Mouse (Mus musculus) midbrain, embryonic 15.5 days (tissue): Measurements from ENCODE around the gene Mrpl19. TPM values are rescaled to one million over a fixed set of nuclear protein-coding genes. Genes with fewer than 3 reads are reported as not detected.

ENCODE experiments used
- ATAC-seq: fragments of 200-750 bp; cut with Nextera tagmentation; replicated peaks from 2 replicates; pipeline ENCODE4 v1.8.0; 2017; ENCODE audit warnings: moderate TSS enrichment
- H3K27ac ChIP-seq: fragments of 300-500 bp; sonication (generic); 2 replicates; pipeline ENCODE4 v1.5.1; 2015; ENCODE audit warnings: mild to moderate bottlenecking, inconsistent platforms
- H3K27me3 ChIP-seq: fragments of 300-500 bp; sonication (generic); replicated peaks from 2 replicates; pipeline ENCODE4 v1.6.1; 2015; ENCODE audit warnings: inconsistent platforms
- H3K36me3 ChIP-seq: fragments of 300-500 bp; sonication (generic); replicated peaks from 2 replicates; pipeline ENCODE4 v1.6.1; 2015; ENCODE audit warnings: inconsistent platforms
- H3K4me1 ChIP-seq: fragments of 300-500 bp; sonication (generic); 2 replicates; pipeline ENCODE4 v1.6.1; 2015; ENCODE audit warnings: inconsistent platforms
- H3K4me2 ChIP-seq: fragments of 300-500 bp; sonication (generic); 2 replicates; pipeline ENCODE4 v1.6.1; 2015; ENCODE audit warnings: inconsistent platforms, mild to moderate bottlenecking, moderate library complexity
- H3K4me3 ChIP-seq: fragments of 300-500 bp; sonication (generic); 2 replicates; pipeline ENCODE4 v1.5.1; 2015; ENCODE audit warnings: mild to moderate bottlenecking, inconsistent platforms
- H3K9ac ChIP-seq: fragments of 300-500 bp; sonication (generic); 2 replicates; pipeline ENCODE4 v1.6.1; 2015; ENCODE audit warnings: mild to moderate bottlenecking, inconsistent platforms
- H3K9me3 ChIP-seq: fragments of 300-500 bp; sonication (generic); 2 replicates; pipeline ENCODE4 v1.6.1; 2016; ENCODE audit warnings: inconsistent platforms
- WGBS: fragments of 180-500 bp; shearing (Covaris S2); methylation state at CpG from one replicate; pipeline ENCODE4 v1.1.7; 2015; ENCODE audit warnings: mixed read lengths; 5-methylcytosine and 5-hydroxymethylcytosine counted together
- polyA plus RNA-seq: library from polyadenylated mRNA; unstranded; fragments of >200 nt; fragmentation: Nextera tagmentation; extraction: Ambion mirVana; gene quantifications from 2 replicates; pipeline ENCODE4 v1.2.1, GENCODE M21; 2015

Mrpl19 gene
- polyA plus RNA-seq, 1 experiment from 2014 or later: 35.1 TPM

GRCm38 (mm10) chr6:81966068-81966544 lies 348 bp upstream of the Mrpl19 start:
- peaks cover 15% of the 10 kb centered on the region for H3K36me3 ChIP-seq
- no peak overlapping the region for H3K9ac ChIP-seq

GRCm38 (mm10) chr6:81960284-81960683 lies 5.5 kb downstream of the Mrpl19 start:
- WGBS: 67% methylated on average over 1 of the region's 1 CpGs
- Histone ChIP-seq H3K4me2 (no peak overlapping the region), H3K27me3 (no peaks in the 10 kb centered on the region), H3K27ac (no peak overlapping the region), H3K9ac (no peak overlapping the region), H3K4me1 (peaks cover 9% of the 10 kb centered on the region), H3K4me3 (no peak overlapping the region), H3K36me3 (peaks cover 42% of the 10 kb centered on the region), H3K9me3 (no peaks in the 10 kb centered on the region)
- no peak for ATAC-seq

More at GRCm38 (mm10) chr6:81966068-81966544, 348 bp upstream of the Mrpl19 start:
- ATAC-seq: no peak; the same call in 1 of the 2 replicates
- H3K4me3 ChIP-seq: peak overlapping the region; percentile 79
- no peak overlapping the region for H3K27ac ChIP-seq
- H3K4me2 ChIP-seq: peak overlapping the region; percentile 65
- peaks cover 10% of the 10 kb centered on the region for H3K4me1 ChIP-seq
- H3K9me3 ChIP-seq: no peaks in the 10 kb centered on the region
- WGBS: 43% methylated on average over 2 of the region's 2 CpGs
- H3K27me3 ChIP-seq: peaks cover 3% of the 10 kb centered on the region; the same call in 1 of the 2 replicates

GRCm38 (mm10) chr6:81959866-81960265 lies 5.9 kb downstream of the Mrpl19 start:
- Histone ChIP-seq H3K4me3 (no peak overlapping the region), H3K4me2 (no peak overlapping the region)
- WGBS: 92% methylated on average over 8 of the region's 8 CpGs

GRCm38 (mm10) chr6:81957992-81958391 lies 7.8 kb downstream of the Mrpl19 start:
- H3K36me3 ChIP-seq: peaks cover 41% of the 10 kb centered on the region

More at GRCm38 (mm10) chr6:81959866-81960265, 5.9 kb downstream of the Mrpl19 start:
- H3K27ac ChIP-seq: no peak overlapping the region
- H3K27me3 ChIP-seq: no peaks in the 10 kb centered on the region
- no peak for ATAC-seq
- no peaks in the 10 kb centered on the region for H3K9me3 ChIP-seq
- peaks cover 5% of the 10 kb centered on the region for H3K4me1 ChIP-seq
- peaks cover 42% of the 10 kb centered on the region for H3K36me3 ChIP-seq
- no peak overlapping the region for H3K9ac ChIP-seq

GRCm38 (mm10) chr6:81956399-81956798 lies 9.4 kb downstream of the Mrpl19 start:
- Histone ChIP-seq H3K4me2 (no peak overlapping the region), H3K4me3 (no peak overlapping the region), H3K4me1 (no peaks in the 10 kb centered on the region), H3K36me3 (peaks cover 36% of the 10 kb centered on the region), H3K9ac (no peak overlapping the region), H3K9me3 (no peaks in the 10 kb centered on the region), H3K27ac (no peak overlapping the region), H3K27me3 (no peaks in the 10 kb centered on the region)
- ATAC-seq: no peak
- 90% methylated on average over 4 of the region's 4 CpGs for WGBS

More at GRCm38 (mm10) chr6:81957992-81958391, 7.8 kb downstream of the Mrpl19 start:
- no peak overlapping the region for H3K27ac ChIP-seq
- H3K4me1 ChIP-seq: no peaks in the 10 kb centered on the region
- ATAC-seq: no peak
- H3K9ac ChIP-seq: no peak overlapping the region
- 91% methylated on average over 11 of the region's 11 CpGs for WGBS
- H3K9me3 ChIP-seq: no peaks in the 10 kb centered on the region
- no peaks in the 10 kb centered on the region for H3K27me3 ChIP-seq
- H3K4me3 ChIP-seq: no peak overlapping the region
- no peak overlapping the region for H3K4me2 ChIP-seq

- Histone ChIP-seq H3K9ac (no peak overlapping the region), H3K27ac (no peak overlapping the region), H3K36me3 (peaks cover 34% of the 10 kb centered on the region), H3K27me3 (no peaks in the 10 kb centered on the region), H3K4me1 (no peaks in the 10 kb centered on the region), H3K9me3 (no peaks in the 10 kb centered on the region), H3K4me2 (no peak overlapping the region), H3K4me3 (no peak overlapping the region)
- no peak for ATAC-seq
- 93% methylated on average over 5 of the region's 5 CpGs for WGBS
Measured at GRCm38 (mm10) chr6:81955133-81955532, 10.6 kb downstream of the Mrpl19 start.

GRCm38 (mm10) chr6:81946906-81947305 lies 18.9 kb downstream of the Mrpl19 start:
- H3K4me1 ChIP-seq: no peaks in the 10 kb centered on the region
- H3K9me3 ChIP-seq: no peaks in the 10 kb centered on the region
- WGBS: 97% methylated on average over 6 of the region's 6 CpGs
- no peak overlapping the region for H3K4me2 ChIP-seq
- H3K4me3 ChIP-seq: no peak overlapping the region
- H3K27ac ChIP-seq: no peak overlapping the region
- no peak overlapping the region for H3K9ac ChIP-seq
- peaks cover 30% of the 10 kb centered on the region for H3K36me3 ChIP-seq
- ATAC-seq: no peak
- no peaks in the 10 kb centered on the region for H3K27me3 ChIP-seq

GRCm38 (mm10) chr6:81944432-81944831 lies 21.3 kb downstream of the Mrpl19 start:
- 92% methylated on average over 3 of the region's 3 CpGs for WGBS
- ATAC-seq: no peak
- no peaks in the 10 kb centered on the region for H3K27me3 ChIP-seq
- H3K4me1 ChIP-seq: no peaks in the 10 kb centered on the region
- no peak overlapping the region for H3K4me3 ChIP-seq
- no peak overlapping the region for H3K27ac ChIP-seq
- no peaks in the 10 kb centered on the region for H3K9me3 ChIP-seq
- peaks cover 29% of the 10 kb centered on the region for H3K36me3 ChIP-seq
- H3K9ac ChIP-seq: no peak overlapping the region
- H3K4me2 ChIP-seq: no peak overlapping the region

GRCm38 (mm10) chr6:81943281-81943680 lies 22.5 kb downstream of the Mrpl19 start:
- H3K36me3 ChIP-seq: peaks cover 22% of the 10 kb centered on the region; the same call in 1 of the 2 replicates
- no peak overlapping the region for H3K4me3 ChIP-seq
- H3K4me1 ChIP-seq: no peaks in the 10 kb centered on the region
- no peak overlapping the region for H3K9ac ChIP-seq
- 91% methylated on average over 2 of the region's 2 CpGs for WGBS
- no peaks in the 10 kb centered on the region for H3K27me3 ChIP-seq
- ATAC-seq: no peak
- no peaks in the 10 kb centered on the region for H3K9me3 ChIP-seq
- H3K4me2 ChIP-seq: no peak overlapping the region
- H3K27ac ChIP-seq: no peak overlapping the region

GRCm38 (mm10) chr6:81941718-81942117 lies 24.0 kb downstream of the Mrpl19 start:
- peaks cover 22% of the 10 kb centered on the region; the same call in 1 of the 2 replicates for H3K36me3 ChIP-seq
- no peaks in the 10 kb centered on the region for H3K27me3 ChIP-seq
- no peak overlapping the region for H3K9ac ChIP-seq
- H3K4me2 ChIP-seq: no peak overlapping the region
- no peaks in the 10 kb centered on the region for H3K4me1 ChIP-seq
- ATAC-seq: no peak
- H3K4me3 ChIP-seq: no peak overlapping the region
- H3K27ac ChIP-seq: no peak overlapping the region
- H3K9me3 ChIP-seq: no peaks in the 10 kb centered on the region
- WGBS: 94% methylated on average over 5 of the region's 5 CpGs

GRCm38 (mm10) chr6:81933281-81933680 lies 32.5 kb downstream of the Mrpl19 start:
- Histone ChIP-seq H3K4me2 (no peak overlapping the region), H3K36me3 (peaks cover 38% of the 10 kb centered on the region), H3K4me1 (no peaks in the 10 kb centered on the region), H3K9me3 (no peaks in the 10 kb centered on the region), H3K9ac (no peak overlapping the region), H3K4me3 (no peak overlapping the region), H3K27ac (no peak overlapping the region), H3K27me3 (no peaks in the 10 kb centered on the region)
- 97% methylated on average over 3 of the region's 3 CpGs for WGBS
- no peak for ATAC-seq

GRCm38 (mm10) chr6:81929402-81929801 lies 36.4 kb downstream of the Mrpl19 start:
- no peak overlapping the region for H3K4me2 ChIP-seq
- no peaks in the 10 kb centered on the region for H3K27me3 ChIP-seq
- no peak for ATAC-seq
- 90% methylated on average over 4 of the region's 4 CpGs for WGBS
- H3K4me1 ChIP-seq: peaks cover 10% of the 10 kb centered on the region
- H3K27ac ChIP-seq: no peak overlapping the region
- no peaks in the 10 kb centered on the region for H3K9me3 ChIP-seq
- H3K36me3 ChIP-seq: peaks cover 42% of the 10 kb centered on the region
- no peak overlapping the region for H3K9ac ChIP-seq
- no peak overlapping the region for H3K4me3 ChIP-seq

GRCm38 (mm10) chr6:81924304-81924703 lies 41.5 kb downstream of the Mrpl19 start:
- WGBS: 11% methylated on average over 5 of the region's 5 CpGs
- peak overlapping the region; percentile 75 for H3K4me3 ChIP-seq
- ATAC-seq: peak; percentile 67

More at GRCm38 (mm10) chr6:81924304-81924703, 41.5 kb downstream of the Mrpl19 start:
- H3K36me3 ChIP-seq: peaks cover 11% of the 10 kb centered on the region; the same call in 1 of the 2 replicates
- H3K4me1 ChIP-seq: peaks cover 15% of the 10 kb centered on the region
- H3K27ac ChIP-seq: no peak overlapping the region
- peak overlapping the region; percentile 86 for H3K9ac ChIP-seq
- H3K9me3 ChIP-seq: no peaks in the 10 kb centered on the region
- H3K4me2 ChIP-seq: peak overlapping the region; percentile 53
- no peaks in the 10 kb centered on the region for H3K27me3 ChIP-seq
